Mouse (Mus musculus) midbrain, embryonic 11.5 days (tissue): ENCODE results near the gene Atp6v0b. TPM values are rescaled to one million over a fixed set of nuclear protein-coding genes. Genes with fewer than 3 reads are reported as not detected.
A peak's percentile ranks its signal among the peaks of the same experiment; 100 is the strongest.

Experiments used
- ATAC-seq: fragments of 200-750 bp; cut with Nextera tagmentation; 2 replicates; pipeline ENCODE4 v1.8.0; 2017; ENCODE audit warnings: moderate TSS enrichment, moderate library complexity; ENCODE audit not compliant: low FRiP score
- DNase-seq: peaks from one replicate; pipeline ENCODE4 v3.0.0; 2015; ENCODE audit warnings: low spot score; ENCODE audit errors: missing footprints
- H3K27ac ChIP-seq: fragments of 300-500 bp; sonication (generic); 2 replicates; pipeline ENCODE4 v1.5.1; 2014; ENCODE audit warnings: low read depth, low read length
- H3K27me3 ChIP-seq: fragments of 300-500 bp; sonication (generic); 2 replicates; pipeline ENCODE4 v1.6.1; 2014; ENCODE audit warnings: mild to moderate bottlenecking, low read length, moderate library complexity, mixed read lengths; ENCODE audit not compliant: control insufficient read depth, insufficient read depth
- H3K36me3 ChIP-seq: fragments of 300-500 bp; sonication (generic); 2 replicates; pipeline ENCODE4 v1.6.1; 2014; ENCODE audit warnings: mild to moderate bottlenecking, low read length, moderate library complexity, mixed read lengths; ENCODE audit not compliant: control insufficient read depth, insufficient read depth
- H3K4me1 ChIP-seq: fragments of 300-500 bp; sonication (generic); 2 replicates; pipeline ENCODE4 v1.6.1; 2014; ENCODE audit warnings: low read length; ENCODE audit not compliant: control insufficient read depth, insufficient read depth
- H3K4me2 ChIP-seq: fragments of 300-500 bp; sonication (generic); 2 replicates; pipeline ENCODE4 v1.6.1; 2014; ENCODE audit warnings: mild to moderate bottlenecking, moderate library complexity
- H3K4me3 ChIP-seq: fragments of 300-500 bp; sonication (generic); 2 replicates; pipeline ENCODE4 v1.5.1; 2014; ENCODE audit warnings: low read depth, low read length
- H3K9ac ChIP-seq: fragments of 300-500 bp; sonication (generic); 2 replicates; pipeline ENCODE4 v1.6.1; 2014; ENCODE audit warnings: low read length
- H3K9me3 ChIP-seq: fragments of 300-500 bp; sonication (generic); 2 replicates; pipeline ENCODE4 v1.6.1; 2016; ENCODE audit warnings: low read length; ENCODE audit not compliant: control insufficient read depth
- whole genome bisulfite sequencing: fragments of 180-500 bp; shearing (Covaris S2); extraction: QIAGEN DNeasy Blood & Tissue Kit; methylation state at CpG from one replicate; pipeline ENCODE4 v1.1.7; 2014; 5-methylcytosine and 5-hydroxymethylcytosine counted together
- polyA plus RNA-seq: library from polyadenylated mRNA; unstranded; fragments of >200 nt; fragmentation: Nextera tagmentation; extraction: Ambion mirVana; gene quantifications from 2 replicates; pipeline ENCODE4 v1.2.1, GENCODE M21; 2014

Gene Atp6v0b
- polyA plus RNA-seq, 1 experiment from 2014 or later: 216 TPM

- ATAC-seq: no peak
- Histone ChIP-seq H3K27me3 (no peaks in the 10 kb centered on the region), H3K36me3 (no peaks in the 10 kb centered on the region), H3K27ac (no peak overlapping the region), H3K4me1 (peaks cover 6% of the 10 kb centered on the region), H3K9me3 (no peaks in the 10 kb centered on the region), H3K4me2 (no peak overlapping the region), H3K4me3 (no peak overlapping the region), H3K9ac (no peak overlapping the region)
- 88% methylated on average over 5 of the region's 5 CpGs for WGBS
- peak; percentile 64 for DNase-seq
These were observed 42.7 kb downstream of the Atp6v0b start for GRCm38 (mm10) chr4:117844467-117844866.

GRCm38 (mm10) chr4:117843101-117843500, 44.0 kb downstream of the Atp6v0b start:
- DNase-seq: no peak
- no peak overlapping the region for H3K4me2 ChIP-seq
- no peaks in the 10 kb centered on the region for H3K9me3 ChIP-seq
- H3K27me3 ChIP-seq: no peaks in the 10 kb centered on the region
- no peaks in the 10 kb centered on the region for H3K36me3 ChIP-seq
- H3K27ac ChIP-seq: no peak overlapping the region
- 94% methylated on average over 5 of the region's 5 CpGs for WGBS
- no peak overlapping the region for H3K9ac ChIP-seq
- H3K4me1 ChIP-seq: no peaks in the 10 kb centered on the region
- H3K4me3 ChIP-seq: no peak overlapping the region
- ATAC-seq: no peak

GRCm38 (mm10) chr4:117841566-117841965, 45.6 kb downstream of the Atp6v0b start:
- Histone ChIP-seq H3K9me3 (no peaks in the 10 kb centered on the region), H3K4me3 (no peak overlapping the region), H3K4me2 (no peak overlapping the region), H3K27me3 (no peaks in the 10 kb centered on the region), H3K4me1 (no peaks in the 10 kb centered on the region), H3K9ac (no peak overlapping the region), H3K36me3 (no peaks in the 10 kb centered on the region), H3K27ac (no peak overlapping the region)
- DNase-seq (peak; percentile 61), ATAC-seq (no peak)
- WGBS: 85% methylated on average over 3 of the region's 3 CpGs

GRCm38 (mm10) chr4:117840821-117841220, 46.3 kb downstream of the Atp6v0b start:
- Histone ChIP-seq H3K9ac (no peak overlapping the region), H3K4me1 (no peaks in the 10 kb centered on the region), H3K9me3 (no peaks in the 10 kb centered on the region), H3K27me3 (no peaks in the 10 kb centered on the region), H3K27ac (no peak overlapping the region), H3K36me3 (no peaks in the 10 kb centered on the region), H3K4me3 (no peak overlapping the region), H3K4me2 (no peak overlapping the region)
- DNase-seq (peak; percentile 65), ATAC-seq (no peak)
- 93% methylated on average over 5 of the region's 5 CpGs for WGBS

GRCm38 (mm10) chr4:117839366-117839765, 47.8 kb downstream of the Atp6v0b start:
- no peak overlapping the region for H3K4me2 ChIP-seq
- DNase-seq: no peak
- no peaks in the 10 kb centered on the region for H3K27me3 ChIP-seq
- H3K27ac ChIP-seq: no peak overlapping the region
- no peak for ATAC-seq
- no peak overlapping the region for H3K9ac ChIP-seq
- peaks cover 4% of the 10 kb centered on the region for H3K4me1 ChIP-seq
- no peaks in the 10 kb centered on the region for H3K9me3 ChIP-seq
- 84% methylated on average over 6 of the region's 6 CpGs for WGBS
- H3K36me3 ChIP-seq: no peaks in the 10 kb centered on the region
- H3K4me3 ChIP-seq: no peak overlapping the region

- Histone ChIP-seq H3K9me3 (no peaks in the 10 kb centered on the region), H3K4me3 (no peak overlapping the region), H3K4me2 (no peak overlapping the region), H3K9ac (no peak overlapping the region), H3K4me1 (peaks cover 4% of the 10 kb centered on the region), H3K36me3 (no peaks in the 10 kb centered on the region), H3K27ac (no peak overlapping the region), H3K27me3 (no peaks in the 10 kb centered on the region)
- DNase-seq (peak; percentile 56), ATAC-seq (no peak)
- 69% methylated on average over 4 of the region's 4 CpGs for WGBS
These were observed 49.9 kb downstream of the Atp6v0b start for GRCm38 (mm10) chr4:117837271-117837670.

- peak; percentile 98 for DNase-seq
- H3K27me3 ChIP-seq: no peaks in the 10 kb centered on the region
- H3K4me2 ChIP-seq: peak overlapping the region; percentile 97
- no peak overlapping the region; the same call in 1 of the 2 replicates for H3K27ac ChIP-seq
- peak overlapping the region; percentile 58 for H3K9ac ChIP-seq
- ATAC-seq: peak; percentile 94
- H3K4me3 ChIP-seq: peak overlapping the region; percentile 68
- no peaks in the 10 kb centered on the region for H3K36me3 ChIP-seq
- WGBS: 1% methylated on average over 37 of the region's 48 CpGs
- H3K9me3 ChIP-seq: no peaks in the 10 kb centered on the region
- peaks cover 4% of the 10 kb centered on the region for H3K4me1 ChIP-seq
These were observed 50.8 kb downstream of the Atp6v0b start for GRCm38 (mm10) chr4:117836204-117836767.

- peak; percentile 96 for DNase-seq
- Histone ChIP-seq H3K27me3 (no peaks in the 10 kb centered on the region), H3K4me3 (peak overlapping the region; percentile 68), H3K9me3 (no peaks in the 10 kb centered on the region), H3K27ac (no peak overlapping the region; the same call in 1 of the 2 replicates), H3K36me3 (no peaks in the 10 kb centered on the region), H3K9ac (peak overlapping the region; percentile 58), H3K4me1 (peaks cover 4% of the 10 kb centered on the region), H3K4me2 (peak overlapping the region; percentile 97)
- ATAC-seq: peak; percentile 51
- under 1% methylated on average over 59 of the region's 60 CpGs for WGBS
These were observed 51.5 kb downstream of the Atp6v0b start for GRCm38 (mm10) chr4:117835531-117836111.

GRCm38 (mm10) chr4:117834845-117835530, 52.1 kb downstream of the Atp6v0b start:
- peak overlapping the region; percentile 97 for H3K4me2 ChIP-seq
- no peaks in the 10 kb centered on the region for H3K27me3 ChIP-seq
- peak overlapping the region; percentile 40; the same call in 1 of the 2 replicates for H3K27ac ChIP-seq
- no peaks in the 10 kb centered on the region for H3K9me3 ChIP-seq
- DNase-seq (peak; percentile 97), ATAC-seq (peak; percentile 51; the same call in 1 of the 2 replicates)
- peak overlapping the region; percentile 58 for H3K9ac ChIP-seq
- under 1% methylated on average over 35 of the region's 36 CpGs for WGBS
- H3K36me3 ChIP-seq: no peaks in the 10 kb centered on the region
- peaks cover 6% of the 10 kb centered on the region for H3K4me1 ChIP-seq
- peak overlapping the region; percentile 68 for H3K4me3 ChIP-seq
